Mouse (Mus musculus) myocyte (in vitro differentiated cells): ENCODE results near the gene 0610030E20Rik. TPM values are rescaled to one million over a fixed set of nuclear protein-coding genes. Genes with fewer than 3 reads are reported as not detected.
A peak's percentile ranks its signal among the peaks of the same experiment; 100 is the strongest.

Experiments used
- H3K27me3 ChIP-seq: one replicate; pipeline ENCODE4 v1.6.1; 2011; ENCODE audit not compliant: control insufficient read depth, insufficient read depth, insufficient read length
- H3K36me3 ChIP-seq: one replicate; pipeline ENCODE4 v1.6.1; 2011; ENCODE audit not compliant: control insufficient read depth, insufficient read depth
- H3K4me2 ChIP-seq: one replicate; pipeline ENCODE4 v1.6.1; 2011; ENCODE audit warnings: low read depth, control low read depth
- H3K4me3 ChIP-seq: one replicate; pipeline ENCODE4 v1.5.1; 2011; ENCODE audit warnings: mild to moderate bottlenecking, control low read depth, moderate library complexity
- H3K79me2 ChIP-seq: one replicate; pipeline ENCODE4 v1.6.1; 2011; ENCODE audit not compliant: control insufficient read depth, insufficient read depth
- H3ac ChIP-seq: one replicate; pipeline ENCODE4 v1.6.1; 2011; ENCODE audit not compliant: control insufficient read depth, insufficient read length
- CEBPB ChIP-seq: IDR thresholded peaks from 2 replicates; pipeline ENCODE4 v1.6.1; 2011; ENCODE audit warnings: mild to moderate bottlenecking, moderate library complexity; ENCODE audit not compliant: poor library complexity, insufficient read depth, severe bottlenecking
- E2F4 ChIP-seq: IDR thresholded peaks from one replicate; pipeline ENCODE4 v1.6.1; 2011; ENCODE audit warnings: mild to moderate bottlenecking, control low read depth, moderate library complexity; ENCODE audit not compliant: insufficient read depth
- MAX ChIP-seq: IDR thresholded peaks from one replicate; pipeline ENCODE4 v1.6.1; 2011; ENCODE audit warnings: low read depth, mild to moderate bottlenecking, control low read depth
- MYOD1 ChIP-seq, 3 experiments: IDR thresholded peaks; one replicate each; pipeline ENCODE4 v1.6.1; 2011; ENCODE audit warnings: control low read depth in 2 of 3, low read depth in 2 of 3, mild to moderate bottlenecking in 2 of 3, moderate library complexity in 1 of 3; ENCODE audit not compliant: insufficient read length in 2 of 3, control insufficient read depth in 1 of 3
- MYOG ChIP-seq, 3 experiments: IDR thresholded peaks; one replicate each; pipeline ENCODE4 v1.6.1; 2011; ENCODE audit warnings: control low read depth in 2 of 3, low read depth in 2 of 3, mild to moderate bottlenecking in 2 of 3; ENCODE audit not compliant: insufficient read length in 2 of 3, control insufficient read depth in 1 of 3, insufficient read depth in 1 of 3
- POLR2A ChIP-seq: IDR thresholded peaks from one replicate; pipeline ENCODE4 v1.6.1; 2011; ENCODE audit warnings: low read depth, mild to moderate bottlenecking, control low read depth, moderate library complexity; ENCODE audit not compliant: insufficient read length
- POLR2AphosphoS2 ChIP-seq: IDR thresholded peaks from one replicate; pipeline ENCODE4 v1.6.1; 2011; ENCODE audit warnings: low read depth, control low read depth; ENCODE audit not compliant: insufficient read length
- REST ChIP-seq: IDR thresholded peaks from one replicate; pipeline ENCODE4 v1.6.1; 2011; ENCODE audit warnings: mild to moderate bottlenecking, control low read depth, moderate library complexity; ENCODE audit not compliant: insufficient read depth, insufficient read length
- SRF ChIP-seq: IDR thresholded peaks from one replicate; pipeline ENCODE4 v1.6.1; 2011; ENCODE audit warnings: low read depth; ENCODE audit not compliant: control insufficient read depth, insufficient read length
- TCF12 ChIP-seq: IDR thresholded peaks from one replicate; pipeline ENCODE4 v1.6.1; 2011; ENCODE audit warnings: mild to moderate bottlenecking, control low read depth; ENCODE audit not compliant: poor library complexity, insufficient read depth, severe bottlenecking
- TCF3 ChIP-seq: IDR thresholded peaks from one replicate; pipeline ENCODE4 v1.6.1; 2011; ENCODE audit warnings: low read depth, control low read depth; ENCODE audit not compliant: insufficient read length
- USF1 ChIP-seq: IDR thresholded peaks from one replicate; pipeline ENCODE4 v1.6.1; 2011; ENCODE audit warnings: low read depth, mild to moderate bottlenecking, control low read depth, moderate library complexity
- polyA plus RNA-seq: library from polyadenylated mRNA; unstranded; fragments of >200 nt; fragmentation: generic; extraction: Trizol; gene quantifications from one replicate; pipeline ENCODE4 v1.2.1, GENCODE M21; 2012; ENCODE audit warnings: missing spikeins

Gene 0610030E20Rik
- polyA plus RNA-seq, 1 experiment, result 8.0 TPM

GRCm38 (mm10) chr6:72380131-72380770 is 33.1 kb downstream of the 0610030E20Rik start, which contains the start of gene Vamp5:
TSS of gene Vamp5 (minus strand) at chr6:72380468.
- peak; percentile 89 for TF ChIP-seq POLR2AphosphoS2
- TF ChIP-seq E2F4, result no peak
- TF ChIP-seq POLR2A, result peak; percentile 78
- no peaks in the 10 kb centered on the region for H3K27me3 ChIP-seq
- H3K4me2 ChIP-seq, result peak within 1 kb of the TSS; percentile 89
- H3ac ChIP-seq, result peak within 1 kb of the TSS; percentile 20
- peak within 1 kb of the TSS; percentile 70 for H3K4me3 ChIP-seq
- H3K79me2 ChIP-seq, result peaks cover 29% of the 10 kb centered on the region
- no peaks in the 10 kb centered on the region for H3K36me3 ChIP-seq

- no peak overlapping the region for H3K4me3 ChIP-seq
- no peak for TF ChIP-seq MYOD1 (IDR thresholded peaks at IDR 0.05; ENCODE audit: control insufficient read depth in 1 of 3, insufficient read length in 2 of 3, low read depth in 2 of 3)
- H3K36me3 ChIP-seq, result no peaks in the 10 kb centered on the region
- H3K4me2 ChIP-seq, result peak overlapping the region; percentile 19
- peaks cover 26% of the 10 kb centered on the region for H3K79me2 ChIP-seq
- H3ac ChIP-seq, result no peak overlapping the region
- no peaks in the 10 kb centered on the region for H3K27me3 ChIP-seq
Observed at GRCm38 (mm10) chr6:72382494-72382893, 35.4 kb downstream of the 0610030E20Rik start.

DNA sequence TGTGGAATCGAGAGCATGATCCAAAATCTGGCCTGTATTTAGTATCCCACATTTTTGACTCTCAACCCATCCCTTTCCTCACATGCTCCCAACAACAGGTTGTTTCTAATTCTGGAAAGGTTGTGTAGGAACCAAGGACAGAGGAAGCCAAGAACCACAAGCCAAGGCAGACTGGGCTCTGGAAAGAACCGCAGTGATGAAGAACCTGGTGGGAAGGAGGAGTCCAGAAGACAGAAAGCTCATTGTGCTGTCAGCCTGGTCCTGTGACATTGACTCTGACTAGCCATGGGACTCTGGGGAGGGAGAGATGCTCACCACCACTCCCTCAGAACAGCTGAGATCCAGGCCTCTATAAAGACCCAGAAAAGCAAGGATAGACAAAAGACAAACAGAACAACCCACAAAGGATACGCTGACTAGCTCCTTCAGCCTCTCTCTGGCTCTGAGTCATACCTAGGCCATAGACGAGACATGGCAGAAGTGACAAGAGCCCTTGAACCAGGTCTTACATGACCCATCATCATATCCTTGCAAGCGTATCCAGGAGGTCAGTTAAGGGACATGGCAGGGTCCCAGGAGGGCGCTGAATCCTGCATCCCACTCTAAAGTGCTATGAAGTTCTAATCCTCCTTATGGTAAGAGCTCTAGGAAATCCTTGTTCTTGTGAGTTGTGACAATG is 36.2 kb downstream of the 0610030E20Rik start:
- Histone ChIP-seq H3K79me2 (peaks cover 18% of the 10 kb centered on the region), H3K36me3 (peaks cover 3% of the 10 kb centered on the region), H3ac (no peak overlapping the region), H3K4me2 (peak overlapping the region; percentile 19), H3K4me3 (no peak overlapping the region), H3K27me3 (no peaks in the 10 kb centered on the region)
- no peak for TF ChIP-seq E2F4
- TF ChIP-seq TCF12, result no peak
- no peak for TF ChIP-seq TCF3
- TF ChIP-seq POLR2A, result no peak
- no peak for TF ChIP-seq SRF
- TF ChIP-seq USF1, result no peak
- no peak for TF ChIP-seq CEBPB
- peak in 2 of 3 experiments; percentile 36 to 37 for TF ChIP-seq MYOD1 (IDR thresholded peaks at IDR 0.05; ENCODE audit: control insufficient read depth in 1 of 3, insufficient read length in 2 of 3, low read depth in 2 of 3)
- peak in 2 of 3 experiments; percentile 37 to 52 for TF ChIP-seq MYOG (IDR thresholded peaks at IDR 0.05; ENCODE audit: control insufficient read depth in 1 of 3, insufficient read depth in 1 of 3, insufficient read length in 2 of 3, low read depth in 2 of 3)
- no peak for TF ChIP-seq MAX
- no peak for TF ChIP-seq REST
- peak; percentile 25 for TF ChIP-seq POLR2AphosphoS2

DNA sequence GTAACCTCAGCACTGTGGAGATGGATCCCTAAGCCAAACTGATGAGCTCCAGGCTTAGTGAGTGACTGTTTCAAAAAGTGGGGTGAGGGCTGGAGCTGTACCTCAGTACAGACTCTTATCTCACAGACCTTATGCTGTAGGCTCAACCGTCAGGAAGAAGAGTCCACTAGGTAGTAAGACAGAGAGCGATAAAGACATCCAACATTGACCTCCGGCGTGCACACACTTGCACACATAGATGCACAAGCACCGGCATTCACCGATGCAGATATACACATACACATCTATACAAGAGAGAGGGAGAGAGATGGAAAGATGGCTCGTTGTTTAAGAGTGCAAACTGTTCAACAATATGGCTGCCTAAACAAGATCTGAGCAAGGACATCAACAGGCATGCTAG is 36.8 kb downstream of the 0610030E20Rik start:
- Histone ChIP-seq H3K4me2 (no peak overlapping the region), H3K79me2 (peaks cover 11% of the 10 kb centered on the region), H3K27me3 (no peaks in the 10 kb centered on the region), H3K4me3 (no peak overlapping the region), H3K36me3 (peaks cover 3% of the 10 kb centered on the region), H3ac (no peak overlapping the region)
- TF ChIP-seq MYOD1 (IDR thresholded peaks at IDR 0.05; ENCODE audit: control insufficient read depth in 1 of 3, insufficient read length in 2 of 3, low read depth in 2 of 3) (no peak), POLR2AphosphoS2 (no peak), TCF3 (no peak), MAX (no peak), USF1 (no peak), CEBPB (no peak), REST (no peak), MYOG (IDR thresholded peaks at IDR 0.05; ENCODE audit: control insufficient read depth in 1 of 3, insufficient read depth in 1 of 3, insufficient read length in 2 of 3, low read depth in 2 of 3) (no peak), TCF12 (no peak), SRF (no peak), POLR2A (no peak), E2F4 (no peak)

DNA sequence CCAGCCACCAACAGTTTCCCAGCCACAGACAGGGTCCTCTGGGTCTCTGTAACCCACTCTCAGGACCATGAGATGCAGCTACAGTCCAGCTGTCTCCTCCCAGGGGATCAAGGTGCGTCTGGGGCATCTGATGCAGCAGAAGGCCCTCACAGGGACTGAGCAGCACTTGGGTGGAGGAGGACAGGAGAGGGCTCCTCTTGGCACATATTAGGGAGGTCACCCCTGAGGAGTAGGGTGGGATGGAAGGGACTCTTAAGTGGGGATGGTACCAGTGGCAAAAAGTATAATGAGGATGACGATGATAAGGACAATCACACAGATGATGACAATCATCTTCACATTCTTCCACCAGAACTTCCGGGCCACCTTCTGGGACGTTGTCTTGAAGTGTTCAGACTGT is 38.1 kb downstream of the 0610030E20Rik start:
- TF ChIP-seq USF1, result no peak
- no peak for TF ChIP-seq TCF12
- no peak for TF ChIP-seq POLR2AphosphoS2
- no peak for TF ChIP-seq TCF3
- no peak for TF ChIP-seq SRF
- TF ChIP-seq REST, result no peak
- TF ChIP-seq POLR2A, result no peak
- TF ChIP-seq E2F4, result no peak
- no peak for TF ChIP-seq MAX
- TF ChIP-seq CEBPB, result no peak
- peaks cover 3% of the 10 kb centered on the region for H3K36me3 ChIP-seq
- H3K4me3 ChIP-seq, result no peak overlapping the region
- no peak overlapping the region for H3K4me2 ChIP-seq
- no peaks in the 10 kb centered on the region for H3K79me2 ChIP-seq
- H3K27me3 ChIP-seq, result no peaks in the 10 kb centered on the region
- H3ac ChIP-seq, result no peak overlapping the region
